Mouse (Mus musculus): ENCODE results near the gene Wdfy4. TPM values are rescaled to one million over a fixed set of nuclear protein-coding genes. Genes with fewer than 3 reads are reported as not detected.

Gene Wdfy4
- under 1 TPM; 0.43 to 0.87 TPM for total RNA-seq (2021)
- long read RNA-seq, experiment 1: 0 reads
- long read RNA-seq, experiment 2: 0 reads

- no peak for DNase-seq (ENCODE audit: low spot score)
Measured at GRCm38 (mm10) chr14:33185068-33185800, at the start of gene Wdfy4. TSS of gene Wdfy4 (minus strand) at chr14:33185508.

- peak; percentile 22 for DNase-seq (ENCODE audit: low spot score)
Measured at GRCm38 (mm10) chr14:33232048-33232447, 46.7 kb upstream of the Wdfy4 start.

GRCm38 (mm10) chr14:33231311-33231710 is 46.0 kb upstream of the Wdfy4 start:
- no peak for DNase-seq (ENCODE audit: low spot score)

GRCm38 (mm10) chr14:33230672-33231071 is 45.4 kb upstream of the Wdfy4 start:
- no peak for DNase-seq (ENCODE audit: low spot score)

GRCm38 (mm10) chr14:33225235-33225634 is 39.9 kb upstream of the Wdfy4 start:
- DNase-seq (ENCODE audit: low spot score): no peak

GRCm38 (mm10) chr14:33216343-33217208 is 31.3 kb upstream of the Wdfy4 start:
- no peak for DNase-seq (ENCODE audit: low spot score)

GRCm38 (mm10) chr14:33215163-33215562 is 29.9 kb upstream of the Wdfy4 start:
- no peak for DNase-seq (ENCODE audit: low spot score)

- no peak for DNase-seq (ENCODE audit: low spot score)
Measured at GRCm38 (mm10) chr14:33214767-33215128, 29.4 kb upstream of the Wdfy4 start.

GRCm38 (mm10) chr14:33213823-33214766 is 28.8 kb upstream of the Wdfy4 start, which contains the start of gene Arhgap22:
TSS of gene Arhgap22 (plus strand) at chr14:33214026.
- DNase-seq (ENCODE audit: low spot score): peak; percentile 83

GRCm38 (mm10) chr14:33212958-33213309 is 27.6 kb upstream of the Wdfy4 start:
- DNase-seq (ENCODE audit: low spot score): no peak

- no peak for DNase-seq (ENCODE audit: low spot score)
Measured at GRCm38 (mm10) chr14:33212271-33212957, 27.1 kb upstream of the Wdfy4 start.

- DNase-seq (ENCODE audit: low spot score): no peak
Measured at GRCm38 (mm10) chr14:33210806-33211205, 25.5 kb upstream of the Wdfy4 start.

- DNase-seq (ENCODE audit: low spot score): no peak
Measured at GRCm38 (mm10) chr14:33208331-33208730, 23.0 kb upstream of the Wdfy4 start.

GRCm38 (mm10) chr14:33207011-33207410 is 21.7 kb upstream of the Wdfy4 start:
- DNase-seq (ENCODE audit: low spot score): no peak

GRCm38 (mm10) chr14:33205280-33205965 is 20.1 kb upstream of the Wdfy4 start:
- DNase-seq (ENCODE audit: low spot score): no peak

GRCm38 (mm10) chr14:33203777-33204176 is 18.5 kb upstream of the Wdfy4 start:
- DNase-seq (ENCODE audit: low spot score): no peak

- DNase-seq (ENCODE audit: low spot score): no peak
Measured at GRCm38 (mm10) chr14:33202885-33203284, 17.6 kb upstream of the Wdfy4 start.

GRCm38 (mm10) chr14:33202161-33202560 is 16.9 kb upstream of the Wdfy4 start:
- no peak for DNase-seq (ENCODE audit: low spot score)

GRCm38 (mm10) chr14:33194241-33194640 is 8.9 kb upstream of the Wdfy4 start:
- DNase-seq (ENCODE audit: low spot score): no peak

- DNase-seq (ENCODE audit: low spot score): no peak
Measured at GRCm38 (mm10) chr14:33193762-33194161, 8.5 kb upstream of the Wdfy4 start.
